Mouse (Mus musculus) c-Kit-positive CD71-positive TER-119-positive erythroid progenitor cells, embryonic 14.5 days (primary cell): ENCODE results near the gene Defb9.
"Not testable (repeated sequence)": the region's sequence is repeated elsewhere in the genome, so short reads cannot be mapped to it uniquely, and the experiment has no call there.

Experiments
- DNase-seq: peaks from one replicate; pipeline ENCODE4 v3.0.0-alpha.2; 2013; ENCODE audit warnings: low spot score

The Defb9 gene

GRCm38 (mm10) chr8:21885321-21885720, at the start of gene Defb9:
Gene Defb9, minus strand, starts transcription at chr8:21885421.
- not testable (repeated sequence) for DNase-seq

- DNase-seq = no peak
These were observed 47.4 kb upstream of the Defb9 start, which contains the start of gene Defb15 for GRCm38 (mm10) chr8:21932610-21933009. Gene Defb15, minus strand, starts transcription at chr8:21932710.

GRCm38 (mm10) chr8:21930754-21931153, 45.5 kb upstream of the Defb9 start:
- not testable (repeated sequence) for DNase-seq

- DNase-seq = no peak
These were observed 30.4 kb upstream of the Defb9 start for GRCm38 (mm10) chr8:21915625-21916024.

GRCm38 (mm10) chr8:21912554-21912953, 27.3 kb upstream of the Defb9 start:
- DNase-seq = no peak

GRCm38 (mm10) chr8:21911931-21912330, 26.7 kb upstream of the Defb9 start:
- DNase-seq = no peak

GRCm38 (mm10) chr8:21906290-21906689, 21.1 kb upstream of the Defb9 start, which contains the start of gene Defb11:
Gene Defb11, minus strand, starts transcription at chr8:21906412.
- not testable (repeated sequence) for DNase-seq

- DNase-seq = not testable (repeated sequence)
These were observed 26.6 kb downstream of the Defb9 start, which contains the start of gene Defb10 for GRCm38 (mm10) chr8:21858586-21858985. Gene Defb10, plus strand, starts transcription at chr8:21858901.
